Mouse (Mus musculus) lung, postnatal 0 days (tissue): ENCODE results near the gene F2.

Experiments
- CTCF ChIP-seq: IDR thresholded peaks from 2 replicates; pipeline ENCODE4 v1.5.1; 2016; ENCODE audit warnings: antibody characterized with exemption, mild to moderate bottlenecking
- EP300 ChIP-seq: IDR thresholded peaks from 2 replicates; pipeline ENCODE4 v1.6.1; 2016; ENCODE audit warnings: antibody characterized with exemption, mild to moderate bottlenecking, control low read depth

GRCm38 (mm10) chr2:91683919-91684318, 47.7 kb upstream of the F2 start:
- no peak for TF ChIP-seq CTCF
- TF ChIP-seq EP300, result no peak
